Mouse (Mus musculus) right cerebral cortex, postnatal 14 days (tissue): ENCODE data around the gene Zfp592.

Experiments used
- DNase-seq: peaks from one replicate; pipeline ENCODE4 v3.0.0; 2022

The Zfp592 gene

DNA sequence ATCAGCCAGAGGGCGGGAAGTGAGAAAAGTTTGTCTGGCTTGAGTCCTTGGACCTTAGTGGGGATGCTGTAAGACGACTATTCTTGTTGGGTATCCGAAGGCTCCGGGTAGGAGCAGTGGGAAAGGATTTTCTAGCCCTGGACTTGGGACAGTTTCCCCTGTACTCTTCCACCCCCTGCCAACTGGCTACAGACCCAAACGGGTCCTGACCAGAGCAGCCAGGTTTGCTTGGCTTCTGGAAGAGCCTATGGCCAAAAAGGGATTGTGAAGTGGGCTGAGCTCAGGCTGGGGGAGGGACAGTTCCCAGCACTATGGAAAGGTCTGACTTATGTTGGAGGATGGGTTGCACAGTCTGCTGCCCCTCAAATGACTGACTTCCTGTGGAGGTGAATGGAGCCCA, 65.9 kb downstream of the Zfp592 start:
- no peak for DNase-seq

DNA sequence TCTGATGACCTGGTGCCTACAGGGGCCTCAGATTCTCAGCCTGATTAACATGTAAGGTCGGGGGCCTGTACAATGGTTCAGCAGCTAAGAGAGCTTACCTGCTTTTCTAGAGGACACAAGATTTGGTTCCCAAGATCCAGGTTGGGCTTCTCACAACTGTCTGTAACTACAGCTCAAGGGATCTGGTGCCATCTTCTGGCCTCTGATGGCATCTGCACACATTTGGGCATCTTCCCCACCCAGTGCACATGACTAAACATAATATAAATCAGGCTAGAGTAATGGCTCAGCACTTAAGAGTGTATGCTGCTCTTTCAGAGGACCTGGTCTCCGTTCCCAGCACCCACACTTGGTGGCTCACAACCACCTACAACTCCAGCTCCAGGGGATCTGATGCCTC, 67.4 kb downstream of the Zfp592 start:
- no peak for DNase-seq

DNA sequence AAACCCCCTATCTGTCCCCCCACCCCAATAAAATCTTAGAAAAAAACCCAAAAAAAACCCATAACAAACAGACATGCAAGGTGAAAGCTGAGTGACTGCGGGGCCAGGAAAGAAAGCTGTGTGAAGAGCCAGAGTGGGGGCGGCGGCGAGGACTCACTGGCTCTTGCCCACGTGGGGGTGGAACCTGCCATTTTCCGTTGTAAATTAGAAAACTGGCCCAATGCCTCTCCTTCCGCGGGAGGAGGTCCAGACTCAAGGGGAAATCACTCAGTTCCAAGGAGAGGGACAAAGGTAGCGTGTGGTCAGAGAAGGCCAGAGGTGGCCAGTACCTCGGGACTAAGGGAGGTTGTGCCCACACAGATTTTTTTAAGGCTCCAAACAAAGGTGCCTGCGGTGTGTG, 68.5 kb downstream of the Zfp592 start:
- no peak for DNase-seq

DNA sequence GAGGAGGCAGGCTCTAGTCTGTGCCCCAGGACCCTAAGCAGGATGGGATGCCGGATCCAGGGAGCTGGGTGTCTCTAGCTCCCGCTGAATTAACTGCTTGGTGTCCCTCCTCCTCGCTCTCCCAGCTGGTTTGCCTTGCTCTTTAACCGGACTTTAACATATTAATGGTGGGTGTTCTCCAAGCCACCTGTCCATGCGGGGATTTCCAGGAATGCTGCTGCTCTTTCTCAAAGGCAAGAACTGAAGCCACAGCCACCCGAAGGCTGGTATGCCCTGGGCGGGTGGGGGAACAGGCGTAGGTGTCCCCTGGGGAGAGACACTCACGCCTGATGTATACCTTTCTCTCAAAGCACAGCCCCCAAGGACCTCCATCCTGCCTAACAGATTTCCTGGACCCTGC, 69.9 kb downstream of the Zfp592 start:
- no peak for DNase-seq

DNA sequence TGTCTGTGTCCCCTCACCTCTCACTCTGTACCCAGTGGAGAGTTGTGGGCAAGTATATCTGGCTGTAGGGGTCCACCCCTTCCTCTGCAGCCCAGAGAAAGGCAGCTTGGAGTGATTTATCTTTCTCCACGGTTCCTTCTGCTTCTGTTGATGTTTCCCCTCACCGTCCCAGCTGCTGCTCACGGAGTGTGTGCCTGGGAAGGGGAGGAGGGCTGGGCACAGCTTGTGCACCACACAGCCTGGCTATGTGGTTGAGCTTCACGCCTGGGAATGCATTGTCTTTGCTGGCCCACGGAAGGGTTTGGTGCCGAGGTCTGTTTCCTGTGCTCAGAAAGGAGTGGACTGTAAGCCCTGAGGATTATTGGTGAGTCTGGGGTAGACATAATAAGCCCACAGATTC, 73.2 kb downstream of the Zfp592 start:
- DNase-seq = no peak

DNA sequence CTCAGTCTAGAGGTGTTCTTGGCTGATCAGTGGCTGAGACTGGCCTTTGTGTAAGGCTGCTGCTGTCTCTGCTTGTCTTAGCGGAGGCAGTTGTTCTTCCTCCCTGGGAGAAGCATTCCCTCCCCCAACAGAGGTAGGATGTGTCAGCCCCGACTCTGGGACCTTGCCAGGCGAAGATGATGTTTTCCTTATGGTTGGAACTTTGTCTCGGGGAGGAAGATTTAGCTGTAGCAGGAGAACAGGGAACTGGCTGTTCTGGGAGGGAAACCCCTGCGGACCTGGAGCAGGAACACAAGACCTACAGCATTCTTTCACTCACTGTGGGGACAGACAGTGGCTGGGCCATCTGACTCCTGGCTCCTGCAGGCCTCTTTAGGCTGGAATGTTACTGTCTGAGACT, 79.0 kb downstream of the Zfp592 start:
- DNase-seq = no peak

DNA sequence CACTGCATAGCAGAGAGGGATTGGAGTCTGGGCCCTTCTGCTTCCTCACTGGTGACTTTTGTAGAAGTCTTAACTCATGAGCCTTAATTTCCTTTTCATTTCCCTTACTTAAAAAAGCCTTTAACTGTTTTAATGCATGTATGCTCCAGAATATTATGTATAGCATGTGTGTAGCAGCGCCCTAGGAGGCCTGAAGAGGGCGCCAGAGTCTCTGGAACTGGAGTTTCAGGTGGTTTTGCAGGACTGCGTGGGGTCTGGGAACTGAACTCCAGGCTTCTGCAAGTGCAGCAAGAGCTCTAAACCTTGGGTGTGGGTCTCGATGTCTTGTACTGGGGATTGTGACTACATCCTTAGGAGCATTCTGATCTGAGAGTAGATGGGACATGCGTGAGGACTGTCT, 79.8 kb downstream of the Zfp592 start:
- no peak for DNase-seq

DNA sequence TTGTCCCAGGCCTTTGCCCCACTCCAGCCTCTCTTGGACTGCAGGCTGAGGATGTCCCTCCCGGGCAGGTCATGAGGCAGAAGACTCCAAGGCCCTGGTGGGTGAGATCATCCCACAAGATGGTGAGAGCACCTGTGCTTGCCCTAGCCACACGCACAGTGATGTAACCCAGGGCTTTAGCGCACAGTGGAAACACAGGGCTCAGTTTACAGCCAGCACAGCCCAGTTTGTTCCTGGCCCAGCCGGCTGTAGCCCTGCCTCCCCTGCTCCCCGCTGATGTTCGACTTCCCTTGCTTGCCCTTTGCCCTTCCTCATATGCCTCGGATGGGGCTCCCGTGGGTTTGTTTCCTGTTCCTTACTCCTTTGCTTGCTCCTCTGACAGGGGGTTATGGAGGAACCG, 81.1 kb downstream of the Zfp592 start:
- DNase-seq = no peak

DNA sequence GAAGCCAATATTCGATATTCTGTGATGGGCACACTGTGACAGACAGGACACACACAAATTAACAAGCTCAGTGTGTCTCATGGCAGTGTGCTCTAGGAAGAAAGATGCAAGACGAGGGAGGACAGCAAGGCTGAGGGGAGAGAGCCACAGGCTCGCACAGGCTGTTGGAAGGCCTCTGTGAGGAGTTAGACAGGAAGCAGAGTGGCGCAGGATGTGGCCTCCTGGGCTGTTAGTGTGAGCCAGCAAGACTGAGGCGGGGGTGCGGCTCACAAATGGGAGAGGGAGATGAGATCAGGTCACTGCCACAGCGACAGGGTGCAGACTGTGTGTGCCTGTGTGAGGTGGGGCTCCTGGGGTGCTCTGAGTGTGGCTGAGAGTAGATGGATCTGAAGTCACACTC, 81.8 kb downstream of the Zfp592 start:
- no peak for DNase-seq

DNA sequence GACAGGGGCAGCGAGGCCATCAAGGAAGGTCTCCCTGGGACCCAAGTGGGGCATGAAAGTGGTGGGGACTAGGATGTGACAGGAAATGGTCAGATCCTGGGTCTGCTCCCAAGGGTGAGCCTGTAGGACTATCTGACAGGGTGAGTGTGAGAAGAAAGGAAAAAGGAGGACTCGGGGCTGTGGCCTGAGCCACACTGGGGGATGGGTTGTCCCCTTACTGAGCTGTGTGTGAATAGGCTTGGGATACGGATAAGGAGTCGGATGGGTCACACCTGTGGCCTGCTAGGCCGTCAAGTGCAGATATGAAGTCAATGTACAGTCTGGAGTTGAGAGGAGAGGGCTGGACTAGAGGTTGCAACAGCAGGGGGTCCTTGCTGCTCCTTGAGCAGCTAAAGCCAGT, 82.3 kb downstream of the Zfp592 start:
- no peak for DNase-seq

DNA sequence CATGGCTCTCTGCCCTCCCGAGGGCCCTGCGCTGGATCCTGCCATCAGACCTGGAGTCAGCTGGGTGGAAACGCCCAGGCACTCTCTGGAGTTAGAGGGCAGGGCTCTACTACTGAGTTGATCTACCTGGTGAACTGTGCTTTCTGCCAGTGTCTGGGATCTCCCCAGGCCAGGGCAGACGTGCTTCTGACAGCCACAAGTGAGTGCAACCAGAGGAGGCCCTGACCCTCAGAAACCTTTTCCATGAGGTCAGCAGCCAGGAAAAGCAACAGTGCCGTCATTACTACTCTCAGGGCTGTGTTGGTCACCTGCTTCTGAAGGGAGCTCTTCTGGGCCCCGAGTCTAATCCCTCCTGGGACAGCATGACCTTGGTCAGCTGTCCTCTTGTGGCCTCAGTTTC, 83.5 kb downstream of the Zfp592 start:
- DNase-seq = no peak

DNA sequence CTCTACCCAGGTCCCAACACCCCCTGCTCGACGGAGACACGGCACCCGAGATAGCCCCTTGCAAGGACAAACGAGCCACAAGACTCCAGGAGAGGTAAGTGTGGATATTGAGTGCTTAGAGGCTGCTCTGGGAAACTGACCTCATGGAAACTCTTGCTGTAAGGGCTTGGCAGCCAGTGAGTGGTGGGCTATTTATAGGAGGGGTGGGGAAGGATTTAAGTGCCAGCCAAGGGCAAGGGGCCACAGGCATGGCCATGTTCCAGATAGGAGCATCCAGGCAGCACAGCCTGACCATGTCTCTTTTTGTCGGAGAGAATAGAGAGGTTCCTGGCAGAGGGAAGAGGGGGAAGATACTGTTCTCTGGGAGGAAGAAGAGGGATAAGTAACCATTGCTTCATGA, 85.3 kb downstream of the Zfp592 start:
- DNase-seq = no peak

DNA sequence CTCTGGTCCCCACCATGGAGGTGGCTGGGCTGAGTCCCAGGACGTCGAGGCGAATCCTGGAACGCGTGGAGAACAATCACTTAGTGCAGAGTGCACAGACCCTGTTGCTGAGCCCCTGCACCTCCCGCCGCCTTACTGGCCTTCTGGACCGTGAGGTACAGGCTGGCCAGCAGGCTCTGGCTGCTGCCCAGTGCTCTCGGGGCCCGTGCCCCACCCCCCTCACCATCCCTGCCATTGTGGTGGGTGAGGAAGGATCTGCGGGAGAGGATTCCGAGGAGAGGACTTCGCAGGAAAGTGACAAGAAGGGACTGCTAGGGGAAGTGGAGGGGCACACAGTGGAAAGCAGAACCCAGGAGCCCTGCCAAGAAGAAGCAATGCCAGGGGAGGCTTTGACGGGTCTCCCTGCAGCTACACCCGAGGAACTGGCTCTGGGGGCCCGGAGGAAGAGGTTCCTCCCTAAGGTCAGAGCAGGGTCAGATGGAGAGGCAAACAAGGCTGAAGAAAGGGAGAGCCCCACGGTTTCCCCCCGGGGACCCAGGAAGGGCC, 100.0 kb downstream of the Zfp592 start:
- DNase-seq = no peak

DNA sequence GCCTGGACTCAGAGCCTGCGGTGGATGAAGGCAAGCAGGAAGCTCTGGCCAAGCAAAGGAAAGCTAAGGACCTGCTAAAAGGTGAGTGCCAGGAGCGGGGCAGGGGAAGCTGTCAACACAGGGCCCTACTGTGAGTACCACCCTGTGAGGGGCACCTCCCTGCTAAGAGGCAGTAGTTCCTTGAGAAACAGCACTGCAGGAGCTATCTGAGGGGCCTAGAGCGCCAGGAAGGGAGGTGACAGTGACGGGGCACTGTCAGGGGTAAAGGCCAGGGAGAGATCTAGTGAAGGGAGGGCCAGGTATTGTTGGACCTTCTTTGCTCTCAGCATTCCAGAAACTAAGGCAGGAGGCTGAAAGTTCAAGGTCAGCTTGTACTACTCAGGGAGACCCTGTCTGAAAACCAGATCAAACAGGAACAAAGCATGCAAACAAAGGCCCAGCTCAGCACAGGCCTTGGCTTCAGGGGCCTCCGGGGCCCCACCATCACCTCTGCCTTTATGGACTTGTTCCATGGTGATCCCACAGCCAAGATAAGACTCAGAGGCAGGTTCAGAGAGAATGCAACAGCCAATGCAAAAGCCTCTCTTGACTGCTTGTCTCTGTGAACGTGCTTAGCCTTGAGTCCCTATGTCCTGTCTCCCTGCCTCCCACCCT, 100.8 kb downstream of the Zfp592 start:
- DNase-seq = no peak
